Mouse (Mus musculus): ENCODE data around the gene Pirt. TPM values are rescaled to one million over a fixed set of nuclear protein-coding genes. Genes with fewer than 3 reads are reported as not detected.

Pirt gene
- 0.19 and 0.23 TPM in 2 replicates for polyA plus RNA-seq (2015; fragmentation: Nextera tagmentation; extraction: Ambion mirVana)

DNA sequence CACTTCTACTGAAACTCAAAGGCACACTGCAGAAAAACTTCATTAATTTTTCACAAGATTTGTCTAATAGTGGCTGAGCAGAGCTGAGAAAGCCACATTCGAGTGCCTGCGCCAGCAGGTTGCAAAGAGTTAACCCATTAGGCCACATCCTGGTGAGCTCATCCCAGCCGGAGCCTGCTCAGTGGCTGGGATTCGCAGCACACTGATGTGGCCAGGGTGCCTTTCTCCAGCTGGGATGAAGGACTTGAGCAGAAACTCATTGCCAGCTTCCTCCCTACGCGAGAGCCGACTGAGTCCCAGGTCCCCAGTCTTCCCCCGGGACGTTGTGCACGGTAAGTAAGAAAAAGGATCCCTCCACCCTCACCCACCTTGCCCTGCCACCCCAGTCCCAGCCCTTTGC is at the start of gene Pirt:
TSS of gene Pirt (plus strand) at position 171 of the 400 bp plus-strand sequence.
- no peak within 1 kb of the TSS for H3K9ac ChIP-seq
- WGBS = 45% methylated on average over 10 of the region's 10 CpGs
- no peak within 1 kb of the TSS for H3K4me3 ChIP-seq
- no peaks in the 10 kb centered on the region for H3K9me3 ChIP-seq
- no peak within 1 kb of the TSS for H3K27ac ChIP-seq
- no peaks in the 10 kb centered on the region for H3K36me3 ChIP-seq
- 0 out of 2 replicates have a peak, but pooled peaks cover 2% of the 10 kb centered on the region for H3K27me3 ChIP-seq
- no peaks in the 10 kb centered on the region for H3K4me1 ChIP-seq
- no peak for ATAC-seq (ENCODE audit: low FRiP score, low read depth)
- H3K4me2 ChIP-seq (replicated peaks) = no peak within 1 kb of the TSS

- H3K9ac ChIP-seq = no peak overlapping the region
- WGBS = 6% methylated on average over 5 of the region's 5 CpGs
Observed at GRCm38 (mm10) chr11:66871701-66872100, 40.1 kb upstream of the Pirt start.

DNA sequence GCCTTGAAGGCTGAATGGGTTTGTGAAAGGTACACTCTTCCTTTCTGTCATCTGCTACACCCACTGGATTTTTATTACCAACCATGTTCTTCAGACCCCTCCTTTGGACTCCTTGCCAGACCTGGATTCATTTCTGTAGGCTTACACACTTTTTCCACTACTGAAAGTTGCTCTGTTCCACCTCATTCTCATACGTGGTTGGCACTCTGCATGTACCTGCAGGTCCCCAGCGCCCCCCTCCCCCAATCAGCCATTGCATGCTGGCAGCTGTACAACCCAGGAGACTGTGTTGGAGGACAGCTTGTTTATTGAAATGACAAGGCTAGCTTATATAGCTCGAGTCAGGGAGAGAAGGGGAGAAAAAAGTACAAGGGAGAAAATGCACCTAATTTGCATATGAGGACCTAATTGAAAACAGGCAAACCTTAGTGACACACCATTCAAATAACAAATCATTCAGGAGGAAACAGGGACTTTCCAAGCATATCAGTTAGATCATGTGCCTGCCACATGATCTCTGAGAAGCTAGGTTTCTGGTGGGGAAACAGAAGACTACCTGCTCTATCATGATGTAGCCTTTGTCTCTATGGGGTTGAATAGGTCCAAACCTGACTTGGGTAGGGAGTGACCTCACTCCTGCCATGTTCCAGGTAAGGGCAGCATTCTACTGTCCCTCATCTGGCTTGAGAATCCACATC is 38.9 kb upstream of the Pirt start:
- Histone ChIP-seq H3K4me1 (no peaks in the 10 kb centered on the region), H3K4me3 (no peak overlapping the region), H3K9me3 (no peaks in the 10 kb centered on the region), H3K36me3 (no peaks in the 10 kb centered on the region), H3K27me3 (no peaks in the 10 kb centered on the region), H3K4me2 (replicated peaks) (no peak overlapping the region), H3K27ac (no peak overlapping the region), H3K9ac (no peak overlapping the region)
- no peak for ATAC-seq (ENCODE audit: low FRiP score, low read depth)
- 62% methylated on average over 3 of the region's 3 CpGs for WGBS

More at GRCm38 (mm10) chr11:66871701-66872100, 40.1 kb upstream of the Pirt start:
- no peaks in the 10 kb centered on the region for H3K9me3 ChIP-seq
- H3K4me1 ChIP-seq = no peaks in the 10 kb centered on the region
- no peak overlapping the region for H3K4me2 ChIP-seq (replicated peaks)
- ATAC-seq (ENCODE audit: low FRiP score, low read depth) = no peak
- H3K36me3 ChIP-seq = no peaks in the 10 kb centered on the region
- H3K4me3 ChIP-seq = no peak overlapping the region
- no peak overlapping the region for H3K27ac ChIP-seq
- H3K27me3 ChIP-seq = no peaks in the 10 kb centered on the region

DNA sequence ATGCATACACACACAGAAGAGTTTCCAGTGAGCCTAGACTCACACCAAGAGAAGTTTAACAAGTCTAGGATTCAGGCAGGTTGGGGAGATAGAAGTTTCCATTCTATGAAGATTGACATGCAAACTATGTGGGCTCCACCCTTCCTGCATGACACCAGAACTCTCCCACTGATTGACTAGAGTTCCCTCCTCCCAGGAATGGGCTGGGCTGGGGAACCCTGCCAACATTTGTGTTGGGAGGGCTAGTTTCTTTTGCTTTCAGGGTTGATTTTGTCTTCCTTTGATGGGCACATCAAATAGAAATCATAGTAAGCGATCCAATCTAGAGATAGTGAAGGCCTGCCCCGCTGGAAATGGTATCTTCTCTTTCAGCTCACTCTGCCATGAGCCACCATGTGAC is 30.5 kb upstream of the Pirt start:
- no peak overlapping the region for H3K9ac ChIP-seq
- 82% methylated on average over 2 of the region's 2 CpGs for WGBS
- H3K4me3 ChIP-seq = no peak overlapping the region
- ATAC-seq (ENCODE audit: low FRiP score, low read depth) = no peak
- no peaks in the 10 kb centered on the region for H3K27me3 ChIP-seq
- H3K4me1 ChIP-seq = 0 out of 2 replicates have a peak, but pooled peaks cover 4% of the 10 kb centered on the region
- H3K4me2 ChIP-seq (replicated peaks) = no peak overlapping the region
- no peaks in the 10 kb centered on the region for H3K36me3 ChIP-seq
- H3K9me3 ChIP-seq = no peaks in the 10 kb centered on the region
- no peak overlapping the region for H3K27ac ChIP-seq

DNA sequence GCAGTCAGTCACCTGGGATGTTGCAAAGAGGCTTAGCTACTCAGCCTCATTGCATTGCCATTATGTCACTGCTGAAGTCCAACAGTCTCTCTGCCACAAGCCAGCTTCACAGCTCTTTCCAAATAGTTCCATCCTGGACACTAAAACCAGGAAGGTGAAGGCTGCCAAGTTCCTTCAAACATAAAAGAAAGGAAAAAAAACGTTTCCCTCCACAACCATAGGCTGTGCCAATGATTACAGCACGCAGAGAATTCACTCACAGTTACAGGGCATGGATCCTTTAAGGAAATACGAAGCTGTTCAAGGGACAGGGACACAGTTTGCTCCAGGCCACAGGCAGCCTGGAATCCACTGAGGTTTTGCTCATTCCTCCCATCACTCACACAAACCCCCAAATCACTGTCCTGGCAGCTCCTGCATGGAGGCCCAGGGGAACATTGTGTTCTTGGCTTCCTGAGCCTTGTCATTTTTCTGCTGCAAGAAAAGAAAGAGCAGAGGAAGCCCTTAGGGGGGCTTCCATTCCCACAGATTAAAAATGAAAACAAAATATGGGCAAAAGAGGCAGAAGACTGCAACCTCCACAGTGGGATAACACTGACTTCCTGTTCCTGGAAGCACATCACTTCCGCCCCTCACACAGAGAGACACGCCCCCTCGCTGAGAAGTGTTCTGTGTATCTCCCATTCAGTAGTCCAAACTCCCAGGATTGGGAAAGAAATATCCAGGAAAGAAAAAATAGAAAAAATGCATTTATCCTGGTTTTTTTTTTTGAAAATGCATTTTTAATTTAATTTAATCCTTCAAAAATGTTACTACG is 29.3 kb upstream of the Pirt start:
- 67% methylated on average over 7 of the region's 7 CpGs for WGBS
- Histone ChIP-seq H3K9me3 (no peaks in the 10 kb centered on the region), H3K9ac (no peak overlapping the region), H3K27me3 (no peaks in the 10 kb centered on the region), H3K4me3 (no peak overlapping the region), H3K36me3 (no peaks in the 10 kb centered on the region), H3K27ac (no peak overlapping the region), H3K4me2 (replicated peaks) (no peak overlapping the region), H3K4me1 (0 out of 2 replicates have a peak, but pooled peaks cover 4% of the 10 kb centered on the region)
- ATAC-seq (ENCODE audit: low FRiP score, low read depth) = peak; percentile 5; the same call in 1 of the 2 replicates

DNA sequence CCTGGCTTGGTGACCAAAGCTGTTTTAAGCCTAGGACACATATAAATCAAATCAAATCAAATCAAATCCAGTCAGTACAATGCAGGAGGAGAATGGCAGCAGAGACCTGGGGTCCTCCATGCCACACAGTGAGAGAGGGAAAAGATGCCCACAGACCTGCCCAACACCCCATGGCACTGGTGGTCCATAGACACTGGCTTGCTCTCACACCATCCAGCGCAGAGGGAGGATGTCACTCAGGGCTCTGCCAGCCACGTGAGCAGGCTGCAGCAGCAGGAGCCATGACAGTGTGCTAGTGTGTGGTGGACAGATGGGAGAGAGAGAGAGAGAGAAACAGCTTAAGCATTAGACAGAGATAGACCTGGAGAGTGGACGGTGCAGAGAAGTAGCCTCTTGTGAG is 19.2 kb upstream of the Pirt start:
- no peak overlapping the region for H3K4me2 ChIP-seq (replicated peaks)
- no peaks in the 10 kb centered on the region for H3K4me1 ChIP-seq
- ATAC-seq (ENCODE audit: low FRiP score, low read depth) = no peak
- no peaks in the 10 kb centered on the region for H3K27me3 ChIP-seq
- no peak overlapping the region for H3K9ac ChIP-seq
- no peaks in the 10 kb centered on the region for H3K9me3 ChIP-seq
- 89% methylated on average over 3 of the region's 3 CpGs for WGBS
- H3K4me3 ChIP-seq = no peak overlapping the region
- no peaks in the 10 kb centered on the region for H3K36me3 ChIP-seq
- no peak overlapping the region for H3K27ac ChIP-seq

DNA sequence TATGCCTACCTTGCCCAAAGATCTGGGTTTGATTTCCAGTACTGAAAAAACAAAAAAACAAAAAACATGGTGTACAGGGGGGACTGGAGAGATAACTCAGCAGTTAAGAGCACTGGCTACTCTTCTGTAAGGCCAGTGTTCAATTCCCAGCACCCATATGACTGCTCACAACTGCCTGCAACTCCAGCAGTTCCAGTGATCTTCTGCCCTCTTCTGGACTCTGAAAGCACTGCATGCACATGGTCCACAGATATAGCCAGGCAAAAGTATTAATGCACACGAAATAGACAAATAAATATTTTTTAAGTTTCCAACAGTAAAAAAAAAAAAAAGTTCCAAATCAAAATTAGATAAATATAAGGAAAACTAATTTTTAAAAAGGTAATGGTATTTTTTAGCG is 13.0 kb upstream of the Pirt start:
- H3K4me1 ChIP-seq = peaks cover 2% of the 10 kb centered on the region; the same call in 1 of the 2 replicates
- 86% methylated on average over 2 of the region's 2 CpGs for WGBS
- H3K9ac ChIP-seq = no peak overlapping the region
- ATAC-seq (ENCODE audit: low FRiP score, low read depth) = no peak
- no peak overlapping the region for H3K4me3 ChIP-seq
- no peak overlapping the region for H3K4me2 ChIP-seq (replicated peaks)
- H3K36me3 ChIP-seq = no peaks in the 10 kb centered on the region
- no peaks in the 10 kb centered on the region for H3K9me3 ChIP-seq
- no peak overlapping the region for H3K27ac ChIP-seq
- H3K27me3 ChIP-seq = no peaks in the 10 kb centered on the region

- ATAC-seq (ENCODE audit: low FRiP score, low read depth) = no peak
- WGBS = 18% methylated on average over 7 of the region's 7 CpGs
- no peak overlapping the region for H3K27ac ChIP-seq
- peaks cover 2% of the 10 kb centered on the region; the same call in 1 of the 2 replicates for H3K4me1 ChIP-seq
- H3K4me3 ChIP-seq = no peak overlapping the region
- no peak overlapping the region for H3K9ac ChIP-seq
- H3K36me3 ChIP-seq = no peaks in the 10 kb centered on the region
- no peaks in the 10 kb centered on the region for H3K9me3 ChIP-seq
- no peak overlapping the region for H3K4me2 ChIP-seq (replicated peaks)
- no peaks in the 10 kb centered on the region; the same call in 1 of the 2 replicates for H3K27me3 ChIP-seq
Observed at GRCm38 (mm10) chr11:66899426-66899825, 12.4 kb upstream of the Pirt start.

- H3K9ac ChIP-seq = no peak overlapping the region
- no peak overlapping the region for H3K4me2 ChIP-seq (replicated peaks)
- H3K9me3 ChIP-seq = no peaks in the 10 kb centered on the region
- H3K4me1 ChIP-seq = peaks cover 5% of the 10 kb centered on the region; the same call in 1 of the 2 replicates
- H3K4me3 ChIP-seq = no peak overlapping the region
- peaks cover 2% of the 10 kb centered on the region; the same call in 1 of the 2 replicates for H3K27me3 ChIP-seq
- no peak for ATAC-seq (ENCODE audit: low FRiP score, low read depth)
- WGBS = 90% methylated on average over 7 of the region's 7 CpGs
- no peaks in the 10 kb centered on the region for H3K36me3 ChIP-seq
- H3K27ac ChIP-seq = no peak overlapping the region
Observed at GRCm38 (mm10) chr11:66902801-66903200, 9.0 kb upstream of the Pirt start.

GRCm38 (mm10) chr11:66905617-66906384 is 6.0 kb upstream of the Pirt start:
- Histone ChIP-seq H3K9ac (0 out of 2 replicates have a peak overlapping the region, but pooled peaks have one; percentile 32), H3K27me3 (peaks cover 2% of the 10 kb centered on the region; the same call in 1 of the 2 replicates), H3K9me3 (no peaks in the 10 kb centered on the region), H3K4me2 (replicated peaks) (peak overlapping the region; percentile 47), H3K4me3 (peak overlapping the region; percentile 15; the same call in 1 of the 2 replicates), H3K4me1 (peaks cover 5% of the 10 kb centered on the region; the same call in 1 of the 2 replicates), H3K27ac (no peak overlapping the region), H3K36me3 (no peaks in the 10 kb centered on the region)
- WGBS = 16% methylated on average over 21 of the region's 21 CpGs
- ATAC-seq (ENCODE audit: low FRiP score, low read depth) = peak; percentile 73; the same call in 1 of the 2 replicates

GRCm38 (mm10) chr11:66912531-66913458 is 1.0 kb downstream of the Pirt start:
- no peaks in the 10 kb centered on the region for H3K36me3 ChIP-seq
- H3K27me3 ChIP-seq = 0 out of 2 replicates have a peak, but pooled peaks cover 2% of the 10 kb centered on the region
- WGBS = 59% methylated on average over 17 of the region's 17 CpGs
- no peak overlapping the region for H3K4me2 ChIP-seq (replicated peaks)
- no peaks in the 10 kb centered on the region for H3K4me1 ChIP-seq
- H3K9me3 ChIP-seq = no peaks in the 10 kb centered on the region
- no peak for ATAC-seq (ENCODE audit: low FRiP score, low read depth)
- H3K4me3 ChIP-seq = no peak overlapping the region
- H3K9ac ChIP-seq = no peak overlapping the region
- H3K27ac ChIP-seq = no peak overlapping the region

All from limb, embryonic 13.5 days (tissue).